Mouse (Mus musculus) heart, adult 10 weeks (tissue): Measurements from ENCODE around the gene Gkap1. TPM values are rescaled to one million over a fixed set of nuclear protein-coding genes. Genes with fewer than 3 reads are reported as not detected.

Experiments
- polyA plus RNA-seq: library from polyadenylated mRNA; stranded (reverse); fragments of 350-450 nt; fragmentation: Illumina TruSeq; extraction: RNeasy Lipid Tissue Mini Kit (QIAGEN cat#74804); gene quantifications from one replicate; pipeline ENCODE4 v1.2.3, GENCODE M21; 2014; ENCODE audit warnings: low read depth, low replicate concordance

Gene Gkap1
- 38.2 TPM for polyA plus RNA-seq

DNA sequence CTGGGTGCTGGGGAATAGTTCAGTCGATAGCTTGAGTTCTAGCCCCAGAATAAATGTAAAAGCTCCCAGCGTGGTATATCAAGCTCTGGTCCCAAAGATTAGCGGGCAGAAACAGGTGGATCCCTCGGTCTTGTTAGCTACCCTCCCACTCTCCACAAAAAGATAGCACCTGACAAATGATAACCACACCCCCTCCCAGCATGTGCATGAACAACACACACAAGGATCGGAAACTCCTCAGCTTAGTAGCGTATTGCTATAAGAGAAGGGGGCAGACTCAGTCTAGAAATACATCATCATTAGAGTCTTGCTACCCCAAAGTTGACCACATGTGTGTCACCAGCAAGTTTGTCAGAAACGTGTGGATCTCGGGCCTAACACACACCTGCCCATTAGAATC, at the start of gene Gkap1:
Gene Gkap1 (minus strand): TSS at position 101 of the 400 bp plus-strand sequence.

GRCm38 (mm10) chr13:58215592-58216341, 59.7 kb downstream of the Gkap1 start, which contains the start of gene Ubqln1:
TSS of gene Ubqln1 (minus strand) at chr13:58215653.

Other genes with a start within 250 kb of the Gkap1 start
- 3.8 TPM for gene Klhl3, start 162.1 kb downstream of the Gkap1 start, polyA plus RNA-seq
- gene Hnrnpa0, start 147.1 kb downstream of the Gkap1 start, polyA plus RNA-seq: 34.5 TPM
- 25.6 TPM for gene Idnk, start 118.0 kb downstream of the Gkap1 start, polyA plus RNA-seq
- 45.7 TPM for gene Ubqln1, start 60.0 kb downstream of the Gkap1 start, polyA plus RNA-seq
- not detected for gene Kif27, start 83.4 kb upstream of the Gkap1 start, polyA plus RNA-seq
- 16.2 TPM for gene 2210016F16Rik, start 109.5 kb upstream of the Gkap1 start, polyA plus RNA-seq
- gene Rmi1, start 126.5 kb upstream of the Gkap1 start, polyA plus RNA-seq: 16.7 TPM
- gene Hnrnpk, start 127.6 kb upstream of the Gkap1 start, polyA plus RNA-seq: 281 TPM